Mouse (Mus musculus) limb, embryonic 14.5 days (tissue): ENCODE measurements around the gene Tns1. TPM values are rescaled to one million over a fixed set of nuclear protein-coding genes. Genes with fewer than 3 reads are reported as not detected.

Source experiments
- ATAC-seq: fragments of 200-750 bp; cut with Nextera tagmentation; 2 replicates; pipeline ENCODE4 v1.8.0; 2017; ENCODE audit warnings: low read depth, moderate number of reproducible peaks, moderate TSS enrichment; ENCODE audit not compliant: low FRiP score
- DNase-seq: peaks from one replicate; pipeline ENCODE4 v3.0.0-alpha.2; 2015; ENCODE audit warnings: low spot score
- H3K27ac ChIP-seq: fragments of 300-500 bp; sonication (generic); replicated peaks from 2 replicates; pipeline ENCODE4 v1.5.1; 2014; ENCODE audit warnings: low read depth, mild to moderate bottlenecking, low read length, moderate library complexity, mixed read lengths
- H3K27me3 ChIP-seq: fragments of 300-500 bp; sonication (generic); 2 replicates; pipeline ENCODE4 v1.6.1; 2014; ENCODE audit warnings: low read length, mixed read lengths; ENCODE audit not compliant: control insufficient read depth, insufficient read depth
- H3K36me3 ChIP-seq: fragments of 300-500 bp; sonication (generic); 2 replicates; pipeline ENCODE4 v1.6.1; 2014; ENCODE audit warnings: mild to moderate bottlenecking, low read length, moderate library complexity, mixed read lengths; ENCODE audit not compliant: control insufficient read depth, insufficient read depth
- H3K4me1 ChIP-seq: fragments of 300-500 bp; sonication (generic); 2 replicates; pipeline ENCODE4 v1.6.1; 2014; ENCODE audit warnings: antibody characterized with exemption, low read length, mixed read lengths; ENCODE audit not compliant: control insufficient read depth, insufficient read depth
- H3K4me2 ChIP-seq: fragments of 300-500 bp; sonication (generic); replicated peaks from 2 replicates; pipeline ENCODE4 v1.6.1; 2014; ENCODE audit warnings: low read depth, mild to moderate bottlenecking, low read length, moderate library complexity; ENCODE audit not compliant: severe bottlenecking
- H3K4me3 ChIP-seq: fragments of 300-500 bp; sonication (generic); replicated peaks from 2 replicates; pipeline ENCODE4 v1.5.1; 2014; ENCODE audit warnings: low read length
- H3K9ac ChIP-seq: fragments of 300-500 bp; sonication (generic); 2 replicates; pipeline ENCODE4 v1.6.1; 2014; ENCODE audit warnings: mild to moderate bottlenecking, low read depth, low read length, moderate library complexity; ENCODE audit not compliant: severe bottlenecking
- H3K9me3 ChIP-seq: fragments of 300-500 bp; sonication (generic); 2 replicates; pipeline ENCODE4 v1.6.1; 2016; ENCODE audit warnings: low read length; ENCODE audit not compliant: control insufficient read depth
- POLR2A ChIP-seq: fragments of 200-500 bp; IDR thresholded peaks from 2 replicates; pipeline ENCODE4 v1.8.0; 2012; ENCODE audit warnings: inconsistent platforms, mild to moderate bottlenecking, moderate library complexity, borderline replicate concordance; ENCODE audit not compliant: insufficient read depth, insufficient read length; ENCODE audit errors: extremely low read depth
- WGBS: fragments of 180-500 bp; shearing (Covaris S2); extraction: QIAGEN DNeasy Blood & Tissue Kit; methylation state at CpG from one replicate; pipeline ENCODE4 v1.1.7; 2014; 5-methylcytosine and 5-hydroxymethylcytosine counted together
- polyA plus RNA-seq, 2 experiments: library from polyadenylated mRNA; depleted of rRNA in 1 of 2; stranded (reverse) in 1 of 2; unstranded in 1 of 2; fragments of >200 nt; fragmentation: Nextera tagmentation in 1 of 2; extraction: Ambion mirVana in 1 of 2; gene quantifications; 2 replicates each; pipeline versions ENCODE4 v1.2.1 to v1.2.3; 2012 to 2014

Gene Tns1
- polyA plus RNA-seq, 2 experiments, result 38.0 to 51.3 TPM

GRCm38 (mm10) chr1:73910701-73911100 is 213.5 kb downstream of the Tns1 start:
- 86% methylated on average over 4 of the region's 8 CpGs for WGBS
- ATAC-seq, result no peak
- Histone ChIP-seq H3K27ac (no peak overlapping the region), H3K27me3 (no peaks in the 10 kb centered on the region), H3K4me1 (peaks cover 7% of the 10 kb centered on the region), H3K4me3 (no peak overlapping the region), H3K9me3 (no peaks in the 10 kb centered on the region), H3K36me3 (peaks cover 36% of the 10 kb centered on the region), H3K9ac (no peak overlapping the region), H3K4me2 (no peak overlapping the region)
- no peak for DNase-seq
- TF ChIP-seq POLR2A, result no peak

GRCm38 (mm10) chr1:73910111-73910510 is 214.1 kb downstream of the Tns1 start:
- Histone ChIP-seq H3K9me3 (no peaks in the 10 kb centered on the region), H3K27me3 (no peaks in the 10 kb centered on the region), H3K27ac (no peak overlapping the region), H3K36me3 (peaks cover 30% of the 10 kb centered on the region), H3K9ac (no peak overlapping the region), H3K4me3 (no peak overlapping the region), H3K4me2 (no peak overlapping the region), H3K4me1 (peaks cover 8% of the 10 kb centered on the region)
- no peak for TF ChIP-seq POLR2A
- ATAC-seq (no peak), DNase-seq (no peak)
- 79% methylated on average over 8 of the region's 8 CpGs for WGBS

- ATAC-seq, result no peak
These were observed 214.9 kb downstream of the Tns1 start for GRCm38 (mm10) chr1:73909191-73909983.

GRCm38 (mm10) chr1:73908081-73908960 is 215.9 kb downstream of the Tns1 start:
- WGBS, result 70% methylated on average over 13 of the region's 13 CpGs
- H3K27ac ChIP-seq, result no peak overlapping the region
- no peak overlapping the region for H3K4me2 ChIP-seq
- H3K36me3 ChIP-seq, result peaks cover 14% of the 10 kb centered on the region
- no peaks in the 10 kb centered on the region for H3K9me3 ChIP-seq
- no peak overlapping the region for H3K9ac ChIP-seq
- DNase-seq (no peak), ATAC-seq (no peak)
- H3K4me3 ChIP-seq, result no peak overlapping the region
- no peak for TF ChIP-seq POLR2A
- peaks cover 7% of the 10 kb centered on the region for H3K4me1 ChIP-seq
- H3K27me3 ChIP-seq, result no peaks in the 10 kb centered on the region

More at GRCm38 (mm10) chr1:73909191-73909983, 214.9 kb downstream of the Tns1 start:
- peaks cover 24% of the 10 kb centered on the region for H3K36me3 ChIP-seq
- H3K9me3 ChIP-seq, result no peaks in the 10 kb centered on the region
- no peak overlapping the region for H3K4me2 ChIP-seq
- H3K27me3 ChIP-seq, result no peaks in the 10 kb centered on the region
- no peak overlapping the region for H3K9ac ChIP-seq
- whole genome bisulfite sequencing, result 71% methylated on average over 2 of the region's 2 CpGs
- no peak overlapping the region for H3K4me3 ChIP-seq
- TF ChIP-seq POLR2A, result no peak
- H3K4me1 ChIP-seq, result peaks cover 7% of the 10 kb centered on the region
- no peak for DNase-seq
- no peak overlapping the region for H3K27ac ChIP-seq

- Histone ChIP-seq H3K9ac (no peak overlapping the region), H3K4me1 (peaks cover 13% of the 10 kb centered on the region), H3K9me3 (no peaks in the 10 kb centered on the region), H3K27ac (no peak overlapping the region), H3K36me3 (peaks cover 11% of the 10 kb centered on the region; the same call in 1 of the 2 replicates), H3K4me3 (no peak overlapping the region), H3K4me2 (no peak overlapping the region), H3K27me3 (no peaks in the 10 kb centered on the region)
- TF ChIP-seq POLR2A, result no peak
- no peak for ATAC-seq
- WGBS, result 92% methylated on average over 28 of the region's 28 CpGs
- DNase-seq, result no peak
These were observed 217.1 kb downstream of the Tns1 start for GRCm38 (mm10) chr1:73907166-73907565.
